Mouse (Mus musculus) testis, postnatal 10 days (tissue): ENCODE results near the gene Kcnc1.

Source experiments
- DNase-seq: peaks from one replicate; pipeline ENCODE4 v3.0.0; 2021; ENCODE audit warnings: low spot score

Gene Kcnc1

DNA sequence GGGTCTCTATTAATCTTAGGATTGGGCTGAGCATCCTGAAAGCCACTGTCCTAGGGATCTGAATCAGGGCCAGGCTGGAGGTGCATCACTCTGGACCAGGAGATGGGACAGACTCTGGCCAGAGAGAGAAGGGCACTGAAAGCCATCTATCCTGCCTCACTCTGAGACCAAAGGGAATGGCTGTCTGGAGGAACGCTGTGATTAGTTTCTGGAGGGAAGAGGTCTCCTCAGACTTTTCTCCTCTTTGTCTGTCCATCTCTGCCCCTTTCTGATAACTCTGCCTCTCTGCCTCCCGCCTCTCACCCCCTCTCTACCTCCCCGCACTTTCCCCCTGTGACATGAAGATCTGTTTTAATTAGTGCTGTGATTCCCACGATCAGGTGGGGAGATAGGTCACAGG is 1.4 kb upstream of the Kcnc1 start:
- no peak for DNase-seq

GRCm38 (mm10) chr7:46395571-46395970 is 726 bp upstream of the Kcnc1 start:
- no peak for DNase-seq

DNA sequence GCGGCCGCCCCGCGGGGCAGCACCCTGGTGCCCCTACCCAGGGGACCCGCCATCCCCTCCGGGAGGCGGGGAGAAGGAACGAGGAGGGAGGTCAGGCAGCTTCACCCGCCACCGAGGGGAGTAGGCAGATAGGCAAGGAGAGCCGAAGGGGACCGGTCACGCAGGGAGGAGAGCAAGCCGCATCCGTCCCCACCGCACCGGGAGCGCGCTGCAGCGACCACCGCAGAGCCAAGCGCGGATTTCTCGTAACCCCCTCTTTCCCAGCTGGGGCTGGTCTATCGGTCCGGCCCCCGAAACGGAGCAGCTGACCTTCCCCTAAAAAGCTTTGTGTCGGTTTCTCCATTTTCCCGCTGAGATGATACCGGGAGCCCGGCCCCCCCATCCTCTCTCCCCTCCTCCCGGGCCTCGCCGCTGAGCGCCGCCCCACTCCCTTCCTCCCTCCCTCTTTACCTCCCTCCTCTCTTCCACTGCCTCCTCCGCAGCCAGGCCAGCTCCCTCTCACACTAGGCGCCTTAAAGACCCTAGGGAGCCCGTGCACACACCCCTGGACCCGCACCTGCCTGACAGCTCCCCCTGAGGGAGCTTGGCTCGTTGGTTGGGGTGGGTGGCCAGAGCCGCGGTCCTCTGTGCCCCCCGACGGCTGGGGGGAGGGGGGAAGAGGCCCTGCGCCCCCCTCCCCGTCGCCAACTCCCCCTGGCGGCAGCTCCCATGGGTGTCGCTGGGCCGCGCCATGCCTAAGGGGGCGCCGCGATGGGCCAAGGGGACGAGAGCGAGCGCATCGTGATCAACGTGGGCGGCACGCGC is 833 bp downstream of the Kcnc1 start:
- no peak for DNase-seq

DNA sequence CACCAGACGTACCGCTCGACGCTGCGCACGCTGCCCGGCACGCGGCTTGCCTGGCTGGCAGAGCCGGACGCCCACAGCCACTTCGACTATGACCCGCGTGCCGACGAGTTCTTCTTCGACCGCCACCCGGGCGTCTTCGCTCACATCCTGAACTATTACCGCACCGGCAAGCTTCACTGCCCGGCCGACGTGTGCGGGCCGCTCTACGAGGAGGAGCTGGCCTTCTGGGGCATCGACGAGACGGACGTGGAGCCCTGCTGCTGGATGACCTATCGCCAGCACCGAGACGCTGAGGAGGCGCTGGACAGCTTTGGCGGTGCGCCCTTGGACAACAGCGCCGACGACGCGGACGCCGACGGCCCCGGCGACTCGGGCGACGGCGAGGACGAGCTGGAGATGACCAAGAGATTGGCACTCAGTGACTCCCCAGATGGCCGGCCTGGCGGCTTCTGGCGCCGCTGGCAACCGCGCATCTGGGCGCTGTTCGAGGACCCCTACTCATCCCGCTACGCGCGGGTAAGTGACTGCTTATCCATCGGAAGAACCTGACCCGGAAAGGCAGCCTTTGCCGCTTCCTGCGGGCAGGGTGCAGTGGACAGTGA is 1.5 kb downstream of the Kcnc1 start:
- DNase-seq: no peak

GRCm38 (mm10) chr7:46398612-46399011 is 2.3 kb downstream of the Kcnc1 start:
- DNase-seq: no peak

DNA sequence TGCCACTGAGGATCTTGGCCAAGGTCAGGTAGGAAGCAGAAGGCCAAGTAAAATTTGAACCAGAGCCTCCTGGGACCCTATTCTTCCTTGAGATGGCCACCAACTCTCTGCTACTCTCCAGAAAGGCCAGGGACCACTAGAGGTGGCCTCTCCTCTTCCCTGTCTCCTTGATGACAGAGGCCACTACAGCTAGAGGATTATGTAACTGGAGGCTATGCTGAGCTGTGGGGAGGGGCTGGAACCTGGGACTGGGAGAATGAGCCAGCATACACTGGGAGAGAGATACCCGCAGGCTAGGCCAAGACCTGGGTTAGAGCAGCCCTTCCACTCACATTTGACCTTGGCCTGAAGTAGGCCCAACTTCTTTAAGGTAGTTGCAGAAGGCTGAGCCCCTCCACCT is 3.4 kb downstream of the Kcnc1 start:
- DNase-seq: no peak

GRCm38 (mm10) chr7:46400346-46400745 is 4.0 kb downstream of the Kcnc1 start:
- DNase-seq: no peak

GRCm38 (mm10) chr7:46401371-46402180 is 5.3 kb downstream of the Kcnc1 start:
- no peak for DNase-seq

DNA sequence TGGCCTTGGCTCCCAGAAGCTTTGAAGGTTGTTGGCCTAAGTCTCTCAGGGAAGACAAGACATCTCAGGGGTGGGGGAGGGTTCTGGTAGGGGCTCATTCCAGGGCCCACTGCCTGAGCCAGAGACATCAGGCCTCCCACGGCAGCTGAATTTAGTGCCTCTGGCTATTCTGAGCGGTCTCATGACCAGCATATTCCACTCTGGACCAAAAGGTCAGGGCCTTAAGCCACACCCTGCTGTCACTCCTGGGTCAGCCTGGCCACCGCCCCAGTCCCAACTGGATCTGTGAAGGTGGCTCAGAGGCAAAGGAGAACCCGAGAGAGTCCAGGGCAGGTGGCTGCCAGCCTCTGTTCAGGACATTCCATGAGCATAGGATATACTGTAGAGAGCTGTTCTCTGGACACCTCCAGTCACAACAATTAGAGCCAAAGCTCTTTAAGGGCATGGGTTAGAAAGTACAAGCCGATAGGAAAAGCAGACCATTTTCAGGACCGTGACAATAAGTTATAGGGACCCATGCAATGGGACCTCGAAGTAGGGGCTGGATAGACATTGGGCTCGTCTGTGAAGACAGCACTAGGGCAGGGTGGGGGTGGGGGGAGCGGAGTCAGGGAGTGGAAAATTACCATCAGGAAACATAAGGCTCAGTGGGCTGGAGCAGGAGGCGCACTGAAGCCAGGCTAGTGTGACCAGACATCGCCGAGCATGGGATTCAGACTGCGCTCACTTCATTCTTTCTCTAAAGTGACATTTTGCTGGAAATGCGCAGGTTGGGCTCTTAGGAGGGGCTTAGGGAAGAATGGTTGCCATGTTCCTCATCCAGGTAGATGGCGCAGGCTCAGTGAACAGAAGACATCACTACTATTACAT is 7.6 kb downstream of the Kcnc1 start:
- no peak for DNase-seq

GRCm38 (mm10) chr7:46404756-46405155 is 8.5 kb downstream of the Kcnc1 start:
- no peak for DNase-seq

GRCm38 (mm10) chr7:46408606-46409005 is 12.3 kb downstream of the Kcnc1 start:
- DNase-seq: no peak

GRCm38 (mm10) chr7:46409204-46409789 is 13.0 kb downstream of the Kcnc1 start:
- DNase-seq: no peak

DNA sequence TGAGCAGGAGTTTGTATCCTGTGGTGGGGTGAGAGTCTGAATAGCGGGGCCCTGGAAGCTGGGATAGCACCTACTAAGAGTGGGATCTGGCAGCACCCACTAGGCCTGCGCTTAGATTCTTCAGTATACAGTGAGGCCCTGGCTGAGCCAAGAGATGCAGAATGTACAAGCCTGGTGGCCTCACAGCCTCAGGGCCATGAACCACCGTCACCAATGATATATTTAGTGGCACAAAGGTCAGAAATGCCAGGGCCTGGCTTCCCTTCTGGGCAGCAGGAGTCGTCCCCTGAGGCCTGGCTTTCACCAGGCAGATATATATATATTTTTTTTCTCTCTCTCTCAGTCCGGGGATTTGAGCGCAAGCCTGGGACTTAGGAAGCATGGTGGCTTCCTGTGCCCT is 14.4 kb downstream of the Kcnc1 start:
- no peak for DNase-seq

GRCm38 (mm10) chr7:46412823-46413222 is 16.5 kb downstream of the Kcnc1 start:
- DNase-seq: no peak

GRCm38 (mm10) chr7:46413959-46414725 is 17.8 kb downstream of the Kcnc1 start:
- DNase-seq: no peak

DNA sequence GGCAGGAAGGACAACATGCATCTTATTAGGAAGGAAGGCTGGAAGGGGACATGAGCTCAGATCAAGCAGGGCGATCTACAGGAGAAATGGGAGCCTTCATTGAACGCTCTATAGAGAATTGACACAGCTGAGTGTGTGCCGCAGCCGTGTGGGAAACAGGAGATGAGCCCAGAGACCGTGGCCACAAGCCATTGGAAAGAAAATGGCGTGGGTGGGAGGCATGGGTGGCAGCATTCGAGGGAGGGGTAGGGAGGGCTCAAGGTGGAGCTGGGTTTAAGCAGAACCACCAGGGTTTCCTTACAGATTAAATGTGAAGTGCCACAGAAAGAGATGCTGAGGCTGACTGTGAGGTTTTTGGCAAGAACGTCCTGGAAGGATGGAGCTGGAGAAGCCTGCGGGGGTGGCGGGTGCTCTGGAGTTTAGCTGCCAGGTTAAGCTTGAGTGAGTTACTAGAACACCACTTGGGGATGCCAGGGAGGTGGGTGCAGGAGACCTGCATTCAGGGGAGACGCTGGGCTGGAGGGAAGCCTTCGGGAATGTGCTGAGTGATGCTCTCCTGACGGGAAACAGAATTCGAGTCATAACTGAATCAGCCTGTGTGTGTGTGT is 19.6 kb downstream of the Kcnc1 start:
- no peak for DNase-seq

DNA sequence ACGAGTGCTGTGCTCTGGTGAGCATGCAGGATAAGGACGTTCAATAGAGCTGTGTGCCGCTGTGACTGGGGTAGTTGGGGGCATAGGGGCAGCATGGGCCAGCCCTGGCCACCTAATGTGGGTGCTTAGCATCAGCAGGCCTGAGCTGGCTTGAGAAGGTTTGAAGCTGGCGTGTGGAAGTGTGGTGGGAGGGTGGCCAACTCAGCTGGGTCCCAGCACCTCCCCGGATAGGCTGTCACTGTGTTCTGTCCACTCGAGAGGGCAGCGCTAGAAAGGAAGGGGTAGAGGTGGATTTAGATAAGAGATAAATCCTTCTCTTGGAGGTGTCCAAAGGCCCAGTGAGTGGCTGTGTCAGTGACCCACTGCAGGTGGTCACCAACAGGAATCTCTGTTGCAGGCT is 21.2 kb downstream of the Kcnc1 start:
- DNase-seq: no peak

DNA sequence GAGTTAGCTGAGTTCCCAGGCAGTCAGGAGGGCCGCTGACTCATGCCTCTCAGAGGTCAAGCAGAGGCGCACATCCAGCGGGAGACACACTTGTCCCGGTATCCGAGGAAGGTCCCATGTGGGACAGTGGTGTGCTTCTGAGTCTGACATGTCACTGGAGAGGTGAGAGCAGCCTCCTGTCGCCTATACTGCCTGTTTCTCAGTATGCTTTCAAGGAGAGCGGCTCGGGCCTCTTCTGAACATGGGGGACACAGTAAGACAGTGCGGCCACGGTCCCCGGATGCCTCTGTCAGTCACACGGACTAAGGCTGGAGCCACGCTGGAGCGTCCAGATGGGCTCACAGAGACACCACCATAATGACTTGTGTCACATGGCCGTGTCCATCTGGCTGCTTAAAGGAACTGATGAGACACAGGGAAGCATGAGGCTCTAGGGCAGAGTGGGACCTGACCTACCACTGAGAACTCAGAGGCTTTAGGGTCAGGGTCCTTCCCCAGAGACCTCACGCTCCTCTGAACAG is 21.9 kb downstream of the Kcnc1 start:
- DNase-seq: no peak

DNA sequence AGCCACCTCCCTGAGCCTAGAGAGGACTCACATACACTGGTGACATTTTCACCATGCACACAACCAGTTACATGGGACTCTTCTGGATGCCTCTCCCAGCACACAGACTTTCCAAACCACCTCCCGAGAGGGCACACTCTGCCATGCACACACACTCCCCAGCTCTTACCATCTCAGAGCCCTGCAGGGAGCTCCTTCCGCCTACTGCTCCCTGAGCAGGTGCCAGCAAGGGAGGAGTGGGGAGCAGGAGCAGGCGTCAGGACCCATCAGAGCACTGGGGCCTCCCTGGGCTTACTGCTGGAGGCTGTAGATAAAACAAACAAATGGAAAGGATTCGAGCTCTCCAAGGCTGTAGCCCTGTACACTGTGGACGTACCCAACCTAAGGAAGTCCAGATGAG is 25.2 kb downstream of the Kcnc1 start:
- DNase-seq: no peak
